Mouse (Mus musculus) adrenal gland, adult 2 months (tissue): ENCODE results near the gene Cacna1d. TPM values are rescaled to one million over a fixed set of nuclear protein-coding genes. Genes with fewer than 3 reads are reported as not detected.

Experiments
- DNase-seq: peaks from one replicate; pipeline ENCODE4 v3.0.0; 2021
- polyA plus RNA-seq: library from polyadenylated mRNA; depleted of rRNA; stranded (reverse); fragments of >200 nt; gene quantifications from 2 replicates; pipeline ENCODE4 v1.2.3, GENCODE M21; 2012
- total RNA-seq, 2 experiments: library from RNA; stranded (reverse); gene quantifications; 2 replicates each; pipeline ENCODE4 v1.2.3; 2021

Gene Cacna1d
- total and polyA plus RNA-seq, 3 experiments = 8.4 to 12.7 (median 10.7) TPM

DNA sequence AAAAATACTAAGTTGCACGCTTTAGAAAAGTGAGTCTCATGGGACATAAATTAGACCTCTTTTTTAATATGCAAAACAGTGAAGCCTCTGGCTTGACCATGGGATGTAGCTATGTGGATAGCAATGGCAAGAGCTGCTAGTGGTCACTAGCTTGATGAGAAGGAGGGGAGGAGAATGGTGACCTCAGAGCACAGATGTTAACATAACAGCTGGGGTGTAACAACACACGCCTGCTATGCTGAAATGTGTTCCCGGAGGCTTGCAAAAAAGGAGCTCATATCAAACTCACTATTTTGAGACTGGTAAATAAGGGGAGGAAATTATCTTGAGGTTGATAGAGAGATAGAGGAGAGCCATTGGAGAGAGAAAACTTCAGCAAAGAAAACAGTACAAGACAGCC is 32.4 kb downstream of the Cacna1d start:
- DNase-seq = no peak

DNA sequence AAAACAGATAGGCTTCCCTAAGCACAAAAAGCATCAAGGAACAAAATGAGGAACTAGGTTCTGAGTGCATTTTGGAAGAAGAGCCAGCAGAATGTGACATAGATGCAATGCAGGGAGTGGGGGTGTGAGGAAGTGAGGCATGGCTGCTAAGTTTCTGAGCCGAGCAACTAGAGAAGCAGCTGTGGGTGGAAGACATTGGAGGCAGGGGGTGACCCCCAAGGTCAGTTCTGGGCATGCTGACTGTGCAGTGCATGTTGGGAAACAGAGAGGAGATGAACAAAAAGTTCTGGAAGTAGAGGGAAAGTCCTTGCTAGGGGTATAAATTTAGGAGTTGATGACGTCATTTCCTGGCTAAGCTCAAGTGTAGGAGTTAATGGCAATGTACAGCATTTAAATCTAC is 33.4 kb downstream of the Cacna1d start:
- no peak for DNase-seq

DNA sequence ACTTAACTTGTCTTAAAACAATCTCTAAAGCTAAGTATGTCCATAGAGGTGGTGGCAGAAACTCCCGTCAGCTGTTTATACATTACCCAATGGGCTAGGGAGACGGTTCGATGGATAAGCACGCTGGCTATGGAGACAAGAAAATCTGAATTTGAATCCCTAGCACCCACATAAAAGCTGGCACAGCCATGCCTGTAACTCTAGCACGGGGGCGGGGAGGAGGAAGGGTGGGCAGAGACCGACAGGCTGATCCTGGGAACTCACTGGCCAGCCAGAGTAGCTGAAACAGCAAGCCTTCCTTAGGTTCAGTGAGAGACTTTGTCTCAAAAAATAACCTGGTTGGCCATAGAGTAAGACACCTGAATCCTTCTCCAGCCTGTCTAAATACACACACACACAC is 33.8 kb downstream of the Cacna1d start:
- no peak for DNase-seq

GRCm38 (mm10) chr14:30455801-30456595 is 35.3 kb downstream of the Cacna1d start:
- peak; percentile 10 for DNase-seq

DNA sequence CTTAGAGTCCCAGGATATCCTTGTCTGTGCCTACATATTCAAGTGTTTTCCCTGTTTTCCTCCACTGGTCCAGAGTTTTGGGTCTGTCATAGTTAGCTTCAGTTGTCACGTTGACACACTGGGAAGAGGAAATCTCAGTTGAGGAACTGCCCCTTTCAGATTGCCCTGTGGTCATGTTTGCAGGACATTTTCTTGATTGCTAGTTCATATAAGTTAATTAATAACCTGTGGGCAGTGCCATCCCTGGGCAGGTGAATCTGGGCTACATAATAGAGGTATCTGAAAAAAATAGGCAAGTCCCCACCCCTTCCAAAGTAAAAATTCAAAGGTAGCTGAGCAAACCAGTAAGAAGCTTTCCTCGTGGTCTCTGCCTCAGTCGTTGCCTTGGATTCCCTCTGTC is 51.3 kb downstream of the Cacna1d start:
- no peak for DNase-seq

- no peak for DNase-seq
Measured at GRCm38 (mm10) chr14:30435316-30435715, 55.9 kb downstream of the Cacna1d start.

DNA sequence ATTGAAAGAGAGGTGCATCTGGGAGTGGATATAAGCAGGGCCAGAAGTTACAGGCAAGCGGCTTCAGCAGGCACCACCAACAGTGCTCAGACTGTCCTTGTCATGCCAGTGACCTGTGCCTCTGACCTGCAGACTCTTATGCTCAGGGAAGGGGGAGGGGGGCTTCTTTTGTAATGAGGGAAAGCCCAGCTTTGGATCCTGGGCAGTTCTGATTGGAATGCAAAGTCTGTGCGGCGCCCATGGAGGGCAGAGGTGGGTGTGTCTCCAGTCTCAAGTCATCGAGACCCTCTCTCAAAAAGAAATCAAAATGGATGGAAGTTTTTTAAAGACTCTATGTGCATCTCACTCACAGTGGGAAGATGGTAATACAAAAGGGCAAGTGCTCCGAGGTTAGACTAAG is 60.8 kb downstream of the Cacna1d start:
- DNase-seq = no peak

GRCm38 (mm10) chr14:30430026-30430425 is 61.2 kb downstream of the Cacna1d start:
- no peak for DNase-seq

DNA sequence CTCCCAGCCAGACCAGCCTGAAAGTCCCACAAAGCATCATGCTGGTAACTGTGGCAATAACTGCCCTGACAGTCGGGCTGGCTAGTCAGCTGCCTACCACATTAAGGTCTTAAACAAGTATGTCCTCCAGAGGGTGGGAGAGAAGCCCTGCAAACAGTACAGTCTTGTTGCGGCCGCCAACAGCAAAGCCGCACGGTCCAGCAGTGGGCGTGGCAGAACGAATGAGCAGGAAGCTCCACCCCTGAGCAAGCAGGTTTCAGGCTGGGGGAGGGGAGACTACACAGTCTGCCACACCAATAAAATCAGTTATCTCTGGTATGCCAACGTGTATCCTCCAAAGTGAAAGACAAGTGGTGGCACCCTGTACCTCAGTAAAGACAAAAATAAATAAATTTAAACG is 61.6 kb downstream of the Cacna1d start:
- no peak for DNase-seq

- no peak for DNase-seq
Measured at GRCm38 (mm10) chr14:30428757-30429156, 62.5 kb downstream of the Cacna1d start.

DNA sequence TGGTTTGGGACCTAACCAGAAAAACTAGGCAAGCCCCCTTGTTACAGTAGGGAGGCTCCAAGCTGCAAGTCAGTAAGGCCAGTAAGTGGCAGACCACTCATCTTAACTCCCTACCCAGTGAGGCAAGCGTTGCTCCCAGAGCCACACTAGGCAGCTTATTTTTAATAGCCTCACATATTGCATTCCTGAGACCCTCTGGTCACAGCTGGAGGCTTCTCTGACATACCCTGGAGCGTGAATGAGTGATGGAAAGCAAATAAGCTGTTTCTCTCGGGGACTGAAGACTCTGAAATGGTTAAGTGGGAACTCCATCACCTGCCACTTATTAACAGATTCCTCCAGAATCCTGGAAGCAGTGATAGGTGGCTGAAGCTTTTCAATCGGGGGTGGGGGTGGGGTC is 65.4 kb downstream of the Cacna1d start:
- no peak for DNase-seq

GRCm38 (mm10) chr14:30425175-30425574 is 66.1 kb downstream of the Cacna1d start:
- DNase-seq = no peak

- DNase-seq = peak; percentile 24
Measured at GRCm38 (mm10) chr14:30424638-30425037, 66.6 kb downstream of the Cacna1d start.

- no peak for DNase-seq
Measured at GRCm38 (mm10) chr14:30422376-30423140, 68.7 kb downstream of the Cacna1d start.

GRCm38 (mm10) chr14:30419458-30419857 is 71.8 kb downstream of the Cacna1d start:
- no peak for DNase-seq

DNA sequence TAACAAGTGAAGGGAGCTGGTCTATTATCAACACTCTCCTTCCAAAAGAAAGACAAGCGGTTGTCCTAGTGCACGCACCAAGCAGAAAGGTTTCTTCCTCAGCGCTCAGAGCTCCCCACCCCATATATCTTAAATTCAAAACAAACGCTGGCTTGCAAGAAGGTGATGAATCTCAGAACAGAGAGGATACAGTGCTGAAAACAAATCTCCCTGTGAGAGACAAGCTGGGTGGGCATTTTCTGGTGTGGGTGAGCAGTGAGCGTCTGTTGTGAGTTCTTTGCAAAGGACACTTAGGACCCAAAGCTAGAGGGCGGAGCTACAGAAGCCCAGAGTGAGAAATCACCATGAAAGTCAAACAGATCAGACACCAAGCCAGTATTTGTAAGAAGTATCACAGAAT is 72.2 kb downstream of the Cacna1d start:
- DNase-seq = no peak

DNA sequence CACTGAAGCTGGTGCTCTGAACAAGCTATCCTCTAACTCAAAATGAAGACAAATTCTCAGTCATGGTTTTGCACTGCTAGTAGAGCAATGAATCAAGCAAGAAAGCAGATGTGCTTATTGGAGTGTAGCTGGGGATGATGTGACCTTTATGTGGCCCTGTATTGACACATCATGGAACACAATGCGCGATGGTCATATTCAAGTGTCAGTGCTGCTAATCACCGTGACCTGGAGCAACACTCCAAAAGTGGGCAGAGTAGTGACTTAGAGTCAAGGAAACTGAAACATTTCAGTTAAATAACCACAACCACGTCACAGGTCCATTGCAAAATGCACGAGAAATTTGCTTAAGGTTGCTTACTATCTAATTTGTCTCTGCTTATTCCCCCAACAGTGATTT is 75.4 kb downstream of the Cacna1d start:
- DNase-seq = no peak

DNA sequence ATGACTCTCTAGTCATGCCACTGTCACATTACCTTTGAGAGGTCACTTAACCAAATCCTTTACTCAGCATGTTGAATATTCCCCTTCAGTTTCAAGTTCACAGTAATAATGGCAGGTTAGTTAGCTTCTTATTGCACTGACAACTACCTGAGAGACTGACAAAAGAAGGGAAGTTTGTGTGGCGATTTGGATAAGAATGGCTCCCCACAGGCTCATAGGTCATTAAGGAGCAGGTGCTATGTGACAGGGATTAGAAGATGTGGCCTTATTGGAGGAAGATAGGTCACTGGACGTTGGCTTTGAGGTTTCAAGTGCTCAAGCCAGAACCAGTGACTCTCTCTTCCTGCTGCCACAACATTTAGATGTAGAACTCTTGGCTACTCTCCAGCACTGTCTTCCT is 77.1 kb downstream of the Cacna1d start:
- no peak for DNase-seq

DNA sequence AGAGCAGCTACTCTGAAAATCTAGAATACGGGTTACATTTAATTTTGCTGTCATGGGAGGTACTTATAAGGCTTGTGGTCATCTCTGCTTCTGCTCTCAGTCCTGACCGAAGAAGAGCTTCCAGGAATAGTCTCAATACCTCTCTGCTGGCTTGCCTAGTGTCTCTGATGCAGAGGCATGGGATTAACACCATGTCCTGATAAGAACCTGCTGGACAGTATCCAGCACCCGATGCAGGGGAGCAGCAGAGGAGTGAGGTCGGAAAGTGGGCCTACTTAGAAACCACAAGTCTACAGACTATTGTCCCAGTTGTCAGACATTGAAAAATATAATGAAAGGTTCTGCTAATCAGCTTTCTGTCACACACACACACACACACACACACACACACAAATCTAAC is 81.9 kb downstream of the Cacna1d start:
- no peak for DNase-seq

- no peak for DNase-seq
Measured at GRCm38 (mm10) chr14:30405456-30406225, 85.6 kb downstream of the Cacna1d start.

DNA sequence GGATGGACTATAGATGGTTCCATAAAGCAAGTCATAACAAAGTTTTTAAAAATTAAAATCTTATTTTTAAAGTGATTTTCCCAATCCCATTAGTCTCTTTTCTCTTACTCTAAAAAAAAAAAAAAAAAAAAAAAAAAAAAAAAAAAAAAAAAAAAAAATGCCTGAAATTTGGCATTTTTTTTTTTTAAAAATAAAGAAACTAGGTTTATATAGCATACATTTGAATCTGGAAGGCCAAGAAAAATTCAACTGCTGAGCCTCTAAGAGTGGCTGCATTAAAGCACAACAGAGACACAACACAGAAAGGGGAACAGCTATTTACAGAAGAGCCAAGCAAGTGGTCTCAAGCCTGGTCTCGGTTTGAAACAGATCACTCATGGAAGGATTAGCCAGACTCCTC is 112.9 kb downstream of the Cacna1d start:
- DNase-seq = no peak

GRCm38 (mm10) chr14:30372878-30373277 is 118.4 kb downstream of the Cacna1d start:
- DNase-seq = no peak

DNA sequence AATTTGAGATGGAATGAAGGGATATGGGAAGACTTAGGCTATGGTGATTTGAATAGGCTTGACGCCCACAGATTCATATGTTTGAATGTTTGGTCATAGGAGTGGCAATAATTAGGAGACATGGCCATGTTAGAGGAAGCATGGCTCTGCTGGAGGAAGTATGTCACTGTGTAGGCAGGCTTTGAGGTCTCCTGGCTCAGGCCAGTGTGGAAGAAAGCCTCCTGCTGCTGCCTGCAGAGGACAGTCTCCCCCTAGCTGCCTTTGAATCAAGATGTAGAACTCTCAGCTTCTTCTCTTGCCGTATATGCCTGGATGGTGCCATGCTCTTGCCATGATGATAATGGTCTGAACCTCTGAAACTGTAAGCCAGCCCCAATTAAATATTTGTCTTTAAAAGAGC is 120.2 kb downstream of the Cacna1d start:
- DNase-seq = no peak
